Mouse (Mus musculus) B cell, adult 2 months (primary cell): ENCODE measurements around the gene Llgl1.

ENCODE experiments used
- DNase-seq, 2 experiments: peaks; one replicate each; pipeline ENCODE4 v3.0.0; 2022

Gene Llgl1

GRCm38 (mm10) chr11:60699524-60700075 lies at the start of gene Llgl1:
Gene Llgl1 (plus strand): TSS chr11:60699723.
- peak; percentile 83 to 87 for DNase-seq

DNA sequence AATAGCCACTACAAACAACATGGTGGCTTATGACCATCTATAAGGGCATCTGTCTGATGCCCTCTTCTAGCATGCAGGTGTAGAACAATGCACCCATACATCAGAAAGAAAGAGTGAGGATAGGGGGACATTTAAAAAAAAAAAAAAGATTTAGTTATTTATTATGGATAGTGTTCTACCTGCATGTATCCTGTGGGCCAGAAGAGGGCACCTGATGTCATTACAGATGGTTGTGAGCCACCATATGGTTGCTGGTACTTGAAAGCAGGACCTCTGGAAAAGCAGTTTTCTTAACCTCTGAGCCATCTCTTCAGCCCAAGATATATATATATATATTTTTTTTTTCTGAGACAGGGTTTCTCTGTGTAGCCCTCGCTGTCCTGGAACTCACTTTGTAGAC lies 3.4 kb upstream of the Llgl1 start:
- peak in 1 of 2 experiments; percentile 31 for DNase-seq

- peak in 1 of 2 experiments; percentile 14 for DNase-seq
Observed at GRCm38 (mm10) chr11:60697561-60697960, 2.0 kb upstream of the Llgl1 start.

GRCm38 (mm10) chr11:60698806-60699523 lies 558 bp upstream of the Llgl1 start:
- DNase-seq: no peak

DNA sequence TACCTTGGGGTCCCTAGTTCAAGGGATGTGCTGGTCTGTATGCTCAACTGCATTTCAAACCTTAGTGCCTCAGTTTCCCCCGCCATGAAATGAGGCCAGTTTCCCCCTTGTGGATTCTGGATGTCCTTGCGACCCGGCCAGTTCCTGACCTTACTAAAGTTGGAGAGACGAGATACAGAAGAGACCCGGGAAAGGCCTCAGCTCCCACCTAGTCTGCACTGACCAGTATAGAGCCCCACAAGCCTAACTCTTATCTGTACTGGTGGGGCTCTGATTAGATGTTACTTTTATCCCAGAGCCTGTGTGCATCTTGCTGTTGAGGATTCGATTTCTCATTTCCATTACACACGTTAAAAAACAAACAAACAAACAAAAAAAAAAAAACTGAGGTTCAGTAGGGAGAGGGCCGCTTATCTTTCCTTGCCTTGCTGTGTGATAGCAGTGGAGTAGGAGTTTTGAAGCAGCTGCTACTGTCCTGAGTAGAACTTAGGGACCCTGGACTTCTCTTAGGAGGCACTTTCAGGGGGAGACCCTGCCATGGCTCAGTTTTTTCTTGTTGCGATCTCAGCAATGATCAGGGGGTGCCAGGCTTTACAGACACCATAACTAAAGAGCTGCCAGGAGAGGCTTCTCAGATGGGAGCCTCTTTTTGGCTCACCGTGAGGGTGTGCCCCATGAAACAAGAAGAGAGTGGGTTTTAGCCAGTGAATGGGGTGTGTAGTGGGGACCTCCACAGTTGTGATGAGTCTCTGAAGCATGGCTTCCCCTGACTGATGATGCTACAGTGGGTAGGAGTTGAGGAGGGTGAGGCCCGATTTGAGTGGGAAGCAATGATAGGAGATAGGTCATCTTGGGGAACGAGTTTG lies 1.0 kb downstream of the Llgl1 start:
- DNase-seq: no peak

- DNase-seq: no peak
Observed at GRCm38 (mm10) chr11:60701611-60702010, 2.1 kb downstream of the Llgl1 start.

DNA sequence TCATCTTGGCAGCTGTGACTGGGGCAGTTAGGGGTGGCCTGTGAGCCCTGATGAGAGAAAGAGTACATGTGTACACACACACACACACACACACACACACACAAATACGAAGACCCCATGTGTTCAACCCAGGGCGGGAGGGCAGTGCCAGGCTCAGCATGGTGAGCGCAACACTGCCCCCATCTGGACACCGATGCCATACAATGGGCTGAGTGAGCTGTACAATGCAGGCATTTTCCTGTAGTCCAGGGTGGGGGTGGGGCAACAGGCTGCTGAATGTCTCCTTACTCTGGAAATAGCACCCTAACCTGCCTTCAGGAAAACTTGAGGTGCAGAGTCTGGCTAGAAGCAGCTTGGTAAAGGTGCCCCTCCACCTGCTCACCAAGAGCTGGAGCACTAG lies 3.6 kb downstream of the Llgl1 start:
- peak; percentile 77 to 78 for DNase-seq

DNA sequence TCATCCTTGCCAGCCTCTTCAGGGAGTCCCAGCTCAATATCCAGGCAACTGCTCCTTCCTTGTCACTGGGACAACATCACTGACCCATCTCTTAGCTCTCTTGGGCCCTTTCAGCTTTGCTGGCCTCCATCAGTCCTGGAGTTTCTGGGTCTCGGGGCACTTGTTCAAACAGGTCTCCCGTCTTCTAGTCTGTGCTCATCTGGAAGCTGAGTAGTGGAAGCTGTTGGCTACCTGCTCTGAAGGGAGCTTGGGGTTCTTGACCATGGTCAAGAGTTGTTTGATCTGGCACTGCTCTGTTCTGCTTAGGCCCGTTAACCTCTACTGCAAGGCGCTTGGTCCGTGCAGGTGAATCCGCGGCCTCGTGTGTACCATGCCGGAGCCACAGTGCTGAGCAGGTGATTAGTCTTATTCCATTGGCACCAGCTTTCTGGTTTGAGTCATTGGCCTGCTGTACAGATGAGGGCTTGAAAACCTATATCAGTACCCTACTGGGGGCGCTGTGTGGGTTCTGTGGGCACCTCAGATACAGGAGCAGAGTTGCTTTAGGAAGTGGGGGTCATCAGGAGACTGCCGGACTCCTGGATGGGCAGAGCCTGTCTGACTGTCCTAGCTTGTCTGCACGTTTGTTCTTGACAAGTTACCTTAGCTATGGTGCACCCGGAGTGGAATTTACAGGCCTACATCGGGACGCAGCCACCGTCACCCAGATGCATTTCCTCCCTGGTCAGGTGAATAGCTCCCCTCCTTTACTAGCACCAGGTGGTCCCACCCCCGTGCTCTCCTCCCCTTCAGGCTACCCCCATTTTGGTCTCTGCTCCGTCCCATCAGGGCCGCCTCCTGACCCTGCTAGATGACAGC lies 4.7 kb downstream of the Llgl1 start:
- DNase-seq: no peak

GRCm38 (mm10) chr11:60705255-60705654 lies 5.7 kb downstream of the Llgl1 start:
- no peak for DNase-seq

GRCm38 (mm10) chr11:60706076-60706475 lies 6.6 kb downstream of the Llgl1 start:
- DNase-seq: no peak

GRCm38 (mm10) chr11:60706696-60707480 lies 7.4 kb downstream of the Llgl1 start:
- no peak for DNase-seq

DNA sequence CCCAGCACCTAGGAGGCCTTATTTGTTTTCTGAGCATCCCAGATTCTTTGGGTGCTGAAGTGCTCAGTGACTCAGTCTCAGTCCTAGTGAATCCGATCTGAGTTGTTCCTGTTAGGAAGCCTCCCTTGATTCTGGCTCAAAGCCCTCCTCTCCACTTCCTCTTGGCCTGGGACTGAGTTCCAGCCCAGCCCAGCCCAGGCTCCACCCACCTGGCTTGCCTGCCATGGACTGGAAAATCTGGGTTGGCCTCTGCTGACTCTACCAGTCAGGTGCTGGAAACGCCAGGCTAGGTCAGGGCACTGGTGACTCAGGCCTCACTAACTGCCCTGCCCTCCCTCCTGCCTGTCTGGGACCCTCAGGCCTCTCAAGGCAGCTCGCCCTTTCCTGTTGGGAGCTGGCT lies 8.1 kb downstream of the Llgl1 start:
- DNase-seq: no peak

DNA sequence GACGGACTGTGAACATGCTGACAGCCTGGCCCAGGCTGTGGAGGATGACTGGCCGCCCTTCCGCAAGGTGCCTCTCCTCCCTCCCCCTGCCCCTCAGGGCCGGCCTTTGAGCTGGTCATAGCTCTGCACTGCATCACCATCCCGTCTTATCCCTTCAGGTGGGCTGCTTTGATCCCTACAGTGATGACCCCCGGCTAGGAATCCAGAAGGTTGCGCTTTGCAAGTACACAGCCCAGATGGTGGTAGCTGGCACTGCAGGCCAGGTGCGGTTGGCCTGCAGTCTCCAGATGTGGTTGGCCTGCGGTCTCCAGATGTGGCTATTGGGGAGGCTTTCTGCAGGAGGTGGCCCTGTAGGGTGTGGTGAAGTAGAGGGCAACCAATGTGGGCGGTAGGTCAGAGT lies 9.1 kb downstream of the Llgl1 start:
- DNase-seq: no peak

- no peak for DNase-seq
Observed at GRCm38 (mm10) chr11:60709481-60710465, 10.2 kb downstream of the Llgl1 start.

DNA sequence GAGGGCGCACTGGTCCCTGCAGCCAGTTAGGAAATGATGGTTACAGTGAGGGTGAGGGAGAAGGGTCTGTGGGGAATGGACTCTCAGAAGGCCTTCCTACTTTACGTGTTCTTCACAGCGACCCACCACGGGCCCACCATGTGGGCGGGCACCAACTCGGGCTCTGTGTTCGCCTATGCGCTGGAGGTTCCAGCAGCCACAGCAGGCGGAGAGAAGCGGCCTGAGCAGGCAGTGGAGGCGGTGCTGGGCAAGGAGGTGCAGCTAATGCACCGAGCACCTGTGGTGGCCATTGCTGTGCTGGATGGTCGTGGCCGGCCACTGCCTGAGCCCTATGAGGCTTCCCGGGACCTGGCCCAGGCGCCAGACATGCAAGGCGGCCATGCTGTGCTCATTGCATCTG lies 11.7 kb downstream of the Llgl1 start:
- DNase-seq: no peak

- no peak for DNase-seq
Observed at GRCm38 (mm10) chr11:60712040-60712439, 12.5 kb downstream of the Llgl1 start.

- no peak for DNase-seq
Observed at GRCm38 (mm10) chr11:60712639-60713255, 13.2 kb downstream of the Llgl1 start.

DNA sequence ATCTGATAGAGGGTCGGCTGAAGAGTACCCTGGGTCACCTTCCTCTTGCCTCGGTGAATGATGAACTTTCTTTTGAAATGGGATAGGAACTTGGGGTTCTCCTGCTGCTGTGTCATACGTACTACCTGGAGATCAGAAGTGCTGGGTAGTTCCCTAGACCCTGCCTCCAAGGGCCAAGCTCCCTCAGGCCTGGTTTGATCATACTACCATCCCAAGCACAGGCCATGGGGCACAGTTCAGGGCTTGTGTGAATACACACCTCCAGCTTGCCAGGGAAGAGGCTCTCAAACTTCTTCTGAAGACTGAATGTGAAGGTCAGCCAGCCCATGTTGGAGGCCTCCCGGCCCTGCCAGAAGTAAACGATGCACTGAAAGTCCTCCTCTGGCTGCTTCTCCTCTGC lies 16.3 kb downstream of the Llgl1 start:
- no peak for DNase-seq

DNA sequence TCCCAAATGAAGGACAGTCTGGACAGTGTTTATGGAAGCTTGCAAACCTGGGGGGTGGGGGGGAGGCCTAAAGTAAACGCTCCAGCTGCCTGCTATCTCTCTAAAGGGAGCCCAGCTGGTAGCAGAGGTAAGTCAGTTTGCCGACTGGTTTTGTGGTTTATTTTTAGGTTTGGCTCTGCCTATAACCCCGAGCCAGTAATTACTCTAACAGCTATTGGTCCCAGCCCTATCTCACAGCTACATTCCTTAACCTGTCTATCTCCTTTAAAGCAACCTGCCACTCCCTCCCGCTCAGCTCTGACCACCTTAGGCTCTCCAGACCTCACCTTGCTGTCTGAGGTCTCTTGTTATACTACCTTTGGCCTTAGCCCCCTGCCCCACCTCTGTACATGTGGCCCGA lies 19.7 kb downstream of the Llgl1 start:
- DNase-seq: no peak
